Mouse (Mus musculus): ENCODE data around the gene Tead1. TPM values are rescaled to one million over a fixed set of nuclear protein-coding genes. Genes with fewer than 3 reads are reported as not detected.

Gene Tead1
- polyA plus RNA-seq, 1 experiment from 2014 or later, result 6.0 TPM

DNA sequence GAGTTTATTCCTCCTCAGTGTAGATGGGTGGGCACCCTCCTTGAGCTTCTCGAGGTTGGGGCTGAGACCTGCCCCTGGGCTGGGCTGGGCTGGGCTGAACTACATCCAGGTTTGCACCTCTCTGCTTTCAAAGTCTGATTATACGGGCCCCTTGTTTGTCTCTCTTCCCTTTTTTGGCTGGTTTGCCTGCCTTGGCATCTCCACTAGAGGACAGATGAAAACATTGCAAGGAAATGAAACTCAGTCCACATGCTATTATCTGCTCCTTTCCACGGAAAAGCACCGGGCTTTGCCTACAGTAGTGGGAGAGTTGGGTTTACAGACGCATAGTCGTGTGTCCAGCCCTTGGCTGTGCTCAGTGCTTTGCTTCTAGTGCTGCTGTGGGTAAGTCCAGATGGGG, 60.1 kb downstream of the Tead1 start:
- Histone ChIP-seq H3K4me1 (ENCODE audit: control insufficient read depth, insufficient read depth, low read length) (peaks cover 34% of the 10 kb centered on the region), H3K27ac (ENCODE audit: low read depth, low read length) (no peak overlapping the region)
- DNase-seq (ENCODE audit: low spot score), result no peak

DNA sequence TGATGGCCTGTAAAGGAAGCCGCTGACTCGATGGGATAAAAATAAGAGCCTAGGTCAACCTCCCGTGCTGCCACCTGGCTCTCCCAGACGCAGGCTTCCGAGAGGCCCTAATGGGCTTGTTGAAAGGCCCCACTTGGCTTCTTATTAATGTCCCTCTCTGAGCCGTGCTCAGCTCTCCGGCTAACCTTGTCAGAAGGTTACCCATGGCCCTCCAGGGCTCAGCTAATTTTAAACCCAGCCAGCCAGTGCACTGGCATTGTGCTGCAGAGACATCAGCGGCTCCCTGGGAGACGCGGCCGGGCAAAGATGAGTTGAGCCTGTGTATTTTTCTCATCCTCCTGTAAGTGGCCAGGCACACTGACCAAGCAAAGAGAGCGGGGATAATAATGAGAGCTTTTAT, 62.7 kb downstream of the Tead1 start:
- H3K9ac ChIP-seq (ENCODE audit: low read length), result no peak overlapping the region
- no peak overlapping the region for H3K4me3 ChIP-seq (ENCODE audit: low read depth, low read length)
- H3K4me1 ChIP-seq (ENCODE audit: control insufficient read depth, insufficient read depth, low read length), result peaks cover 46% of the 10 kb centered on the region
- ATAC-seq (no peak), DNase-seq (ENCODE audit: low spot score) (no peak)
- H3K4me2 ChIP-seq (ENCODE audit: low read length), result no peak overlapping the region; the same call in 1 of the 2 replicates
- 21% methylated on average over 12 of the region's 12 CpGs for WGBS
- H3K27me3 ChIP-seq (replicated peaks; ENCODE audit: control insufficient read depth, insufficient read depth, low read length), result no peaks in the 10 kb centered on the region
- no peak overlapping the region for H3K27ac ChIP-seq (ENCODE audit: low read depth, low read length)
- H3K36me3 ChIP-seq (ENCODE audit: control insufficient read depth, insufficient read depth, low read length), result no peaks in the 10 kb centered on the region
- no peaks in the 10 kb centered on the region for H3K9me3 ChIP-seq (replicated peaks; ENCODE audit: control insufficient read depth, low read length)

More for the DNA sequence above, 60.1 kb downstream of the Tead1 start:
- no peaks in the 10 kb centered on the region for H3K36me3 ChIP-seq (ENCODE audit: control insufficient read depth, insufficient read depth, low read length)
- no peaks in the 10 kb centered on the region for H3K27me3 ChIP-seq (replicated peaks; ENCODE audit: control insufficient read depth, insufficient read depth, low read length)
- H3K4me3 ChIP-seq (ENCODE audit: low read depth, low read length), result no peak overlapping the region
- no peak for ATAC-seq
- H3K4me2 ChIP-seq (ENCODE audit: low read length), result no peak overlapping the region
- no peaks in the 10 kb centered on the region for H3K9me3 ChIP-seq (replicated peaks; ENCODE audit: control insufficient read depth, low read length)
- H3K9ac ChIP-seq (ENCODE audit: low read length), result no peak overlapping the region
- 75% methylated on average over 6 of the region's 6 CpGs for WGBS

DNA sequence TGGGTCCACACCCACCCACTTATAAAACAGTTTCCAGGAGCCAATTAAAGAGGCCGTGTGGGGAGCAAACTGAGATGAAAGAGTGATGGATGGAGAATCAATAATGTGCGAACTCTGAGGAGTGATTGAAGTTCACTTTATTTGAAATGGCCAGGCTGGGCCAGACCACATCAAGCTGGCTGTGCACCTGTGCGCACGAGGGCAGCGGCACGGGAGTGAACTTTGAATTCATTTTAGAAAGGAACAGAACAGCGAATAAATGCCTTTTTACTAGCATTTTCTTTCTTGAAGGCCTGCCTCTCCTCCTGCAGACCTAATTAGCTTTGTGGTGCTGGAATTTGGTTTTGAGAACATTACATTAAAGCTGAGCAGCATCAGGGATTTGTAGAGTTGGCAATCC, 63.9 kb downstream of the Tead1 start:
- Histone ChIP-seq H3K9ac (ENCODE audit: low read length) (no peak overlapping the region), H3K27ac (ENCODE audit: low read depth, low read length) (peak overlapping the region; percentile 58; the same call in 1 of the 2 replicates), H3K4me1 (ENCODE audit: control insufficient read depth, insufficient read depth, low read length) (peaks cover 46% of the 10 kb centered on the region), H3K27me3 (replicated peaks; ENCODE audit: control insufficient read depth, insufficient read depth, low read length) (no peaks in the 10 kb centered on the region), H3K36me3 (ENCODE audit: control insufficient read depth, insufficient read depth, low read length) (no peaks in the 10 kb centered on the region), H3K4me2 (ENCODE audit: low read length) (peak overlapping the region; percentile 20; the same call in 1 of the 2 replicates), H3K4me3 (ENCODE audit: low read depth, low read length) (no peak overlapping the region), H3K9me3 (replicated peaks; ENCODE audit: control insufficient read depth, low read length) (no peaks in the 10 kb centered on the region)
- ATAC-seq (no peak; the same call in 1 of the 2 replicates), DNase-seq (ENCODE audit: low spot score) (peak; percentile 39)
- WGBS, result 21% methylated on average over 7 of the region's 7 CpGs

DNA sequence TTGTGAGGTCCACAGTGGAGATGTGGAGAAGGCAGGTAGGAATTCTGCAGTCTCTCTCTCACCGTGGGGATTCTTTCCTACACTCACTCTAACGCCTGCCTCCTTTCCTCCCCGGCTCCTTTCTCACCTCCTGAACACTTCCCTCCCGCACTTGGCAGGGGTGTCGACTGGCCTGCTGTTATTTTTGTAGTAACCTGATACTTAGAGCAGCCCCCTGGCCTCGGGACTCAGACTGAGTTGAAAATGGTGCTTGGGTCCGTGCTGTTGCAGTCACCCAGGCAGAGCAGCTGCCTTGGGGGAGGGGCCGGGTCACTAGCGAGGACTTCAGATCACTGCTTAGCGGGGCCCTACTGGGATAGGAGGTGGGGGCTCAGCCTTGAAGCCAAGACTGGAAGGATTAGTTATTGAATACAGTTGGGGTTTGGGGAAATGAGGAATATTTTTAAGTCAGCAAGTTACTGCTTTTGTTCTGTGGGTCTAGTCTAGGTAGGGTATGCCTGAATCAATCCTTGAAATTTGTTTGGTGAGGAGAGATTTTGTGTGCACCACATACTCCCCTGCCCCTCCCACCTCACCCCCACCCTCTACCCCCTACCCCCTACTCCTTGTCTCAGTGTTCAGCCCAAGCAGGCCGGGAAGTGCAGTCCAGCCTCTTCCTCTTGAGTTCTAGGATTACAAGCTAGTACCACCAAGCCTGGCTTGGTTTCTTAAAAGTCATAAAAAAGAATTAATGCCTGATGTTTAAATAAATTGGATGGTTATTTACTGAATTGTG, 64.7 kb downstream of the Tead1 start:
- DNase-seq (ENCODE audit: low spot score) (peak; percentile 77), ATAC-seq (peak; percentile 78)
- H3K36me3 ChIP-seq (ENCODE audit: control insufficient read depth, insufficient read depth, low read length), result no peaks in the 10 kb centered on the region
- H3K9ac ChIP-seq (ENCODE audit: low read length), result peak overlapping the region; percentile 21; the same call in 1 of the 2 replicates
- peaks cover 46% of the 10 kb centered on the region for H3K4me1 ChIP-seq (ENCODE audit: control insufficient read depth, insufficient read depth, low read length)
- H3K27me3 ChIP-seq (replicated peaks; ENCODE audit: control insufficient read depth, insufficient read depth, low read length), result no peaks in the 10 kb centered on the region
- H3K27ac ChIP-seq (ENCODE audit: low read depth, low read length), result peak overlapping the region; percentile 58; the same call in 1 of the 2 replicates
- no peaks in the 10 kb centered on the region for H3K9me3 ChIP-seq (replicated peaks; ENCODE audit: control insufficient read depth, low read length)
- H3K4me3 ChIP-seq (ENCODE audit: low read depth, low read length), result no peak overlapping the region
- 3% methylated on average over 11 of the region's 11 CpGs for WGBS
- peak overlapping the region; percentile 20; the same call in 1 of the 2 replicates for H3K4me2 ChIP-seq (ENCODE audit: low read length)

DNA sequence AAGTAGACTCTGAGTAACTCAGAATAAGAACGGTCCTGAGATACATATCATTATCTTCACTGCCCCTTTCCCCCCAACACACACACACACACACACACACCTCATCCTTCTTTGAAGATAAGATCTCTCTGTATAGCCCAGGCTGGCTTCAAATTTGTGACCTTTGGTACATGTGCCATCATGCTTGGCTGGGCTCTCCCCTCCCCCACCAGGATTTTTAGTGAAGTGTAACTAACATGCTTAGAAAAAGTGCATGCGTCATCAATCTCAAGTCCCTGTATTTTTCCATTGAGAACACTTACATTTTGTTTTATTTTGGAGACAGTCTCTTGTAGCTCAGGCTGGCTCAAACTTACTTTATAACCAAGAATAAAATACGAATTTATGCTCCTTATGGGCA, 68.1 kb downstream of the Tead1 start:
- no peaks in the 10 kb centered on the region for H3K9me3 ChIP-seq (replicated peaks; ENCODE audit: control insufficient read depth, low read length)
- no peak overlapping the region for H3K4me3 ChIP-seq (ENCODE audit: low read depth, low read length)
- H3K9ac ChIP-seq (ENCODE audit: low read length), result no peak overlapping the region
- peaks cover 29% of the 10 kb centered on the region for H3K4me1 ChIP-seq (ENCODE audit: control insufficient read depth, insufficient read depth, low read length)
- DNase-seq (ENCODE audit: low spot score) (no peak), ATAC-seq (no peak)
- H3K36me3 ChIP-seq (ENCODE audit: control insufficient read depth, insufficient read depth, low read length), result no peaks in the 10 kb centered on the region
- no peaks in the 10 kb centered on the region for H3K27me3 ChIP-seq (replicated peaks; ENCODE audit: control insufficient read depth, insufficient read depth, low read length)
- 61% methylated on average over 3 of the region's 3 CpGs for WGBS
- H3K4me2 ChIP-seq (ENCODE audit: low read length), result no peak overlapping the region
- no peak overlapping the region for H3K27ac ChIP-seq (ENCODE audit: low read depth, low read length)

DNA sequence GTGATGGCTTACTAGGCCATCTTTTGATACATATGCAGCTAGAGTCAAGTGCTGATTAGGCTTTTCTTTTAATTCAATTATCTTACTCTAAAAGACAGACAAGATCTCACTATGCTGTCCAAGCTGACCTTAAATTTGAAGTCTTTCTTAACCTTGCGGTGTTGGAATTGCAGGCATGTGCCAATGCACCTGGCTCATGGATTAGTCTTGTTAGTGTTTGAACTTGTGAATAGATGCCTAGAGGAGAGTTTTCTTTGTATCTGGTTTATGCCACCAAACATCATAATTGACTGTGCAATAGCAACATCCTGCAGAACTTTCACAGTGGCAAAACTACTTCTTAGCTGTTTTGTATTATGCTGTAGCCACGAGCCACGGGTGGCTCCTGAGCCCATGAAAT, 68.7 kb downstream of the Tead1 start:
- ATAC-seq (no peak), DNase-seq (ENCODE audit: low spot score) (no peak)
- Histone ChIP-seq H3K9me3 (replicated peaks; ENCODE audit: control insufficient read depth, low read length) (no peaks in the 10 kb centered on the region), H3K4me3 (ENCODE audit: low read depth, low read length) (no peak overlapping the region), H3K9ac (ENCODE audit: low read length) (no peak overlapping the region), H3K36me3 (ENCODE audit: control insufficient read depth, insufficient read depth, low read length) (no peaks in the 10 kb centered on the region), H3K4me2 (ENCODE audit: low read length) (no peak overlapping the region), H3K4me1 (ENCODE audit: control insufficient read depth, insufficient read depth, low read length) (peaks cover 28% of the 10 kb centered on the region), H3K27me3 (replicated peaks; ENCODE audit: control insufficient read depth, insufficient read depth, low read length) (no peaks in the 10 kb centered on the region), H3K27ac (ENCODE audit: low read depth, low read length) (no peak overlapping the region)
- 77% methylated on average over 3 of the region's 3 CpGs for WGBS

DNA sequence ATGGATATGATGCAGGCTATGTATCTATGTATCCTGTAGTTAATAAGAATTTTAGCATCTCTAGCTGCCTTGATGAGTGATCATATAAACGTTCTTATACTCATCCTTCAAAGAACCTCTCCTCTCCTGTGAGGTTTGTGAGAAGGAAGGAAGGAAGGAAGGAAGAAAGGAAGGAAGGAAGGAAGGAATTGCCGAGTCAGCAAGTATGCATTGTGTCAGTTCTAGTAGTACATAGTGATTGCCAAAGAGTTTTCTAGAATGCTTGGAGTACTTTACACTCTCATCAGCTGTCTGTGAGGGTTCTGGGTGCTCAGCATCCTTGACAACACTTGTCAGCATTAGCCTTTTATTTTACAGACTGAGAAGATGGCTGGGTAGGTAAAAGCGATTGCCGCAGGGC, 69.2 kb downstream of the Tead1 start:
- no peak overlapping the region for H3K4me3 ChIP-seq (ENCODE audit: low read depth, low read length)
- ATAC-seq, result no peak
- H3K4me2 ChIP-seq (ENCODE audit: low read length), result no peak overlapping the region
- no peak overlapping the region for H3K9ac ChIP-seq (ENCODE audit: low read length)
- H3K9me3 ChIP-seq (replicated peaks; ENCODE audit: control insufficient read depth, low read length), result no peaks in the 10 kb centered on the region
- DNase-seq (ENCODE audit: low spot score), result no peak
- 87% methylated on average over 4 of the region's 4 CpGs for WGBS
- no peak overlapping the region for H3K27ac ChIP-seq (ENCODE audit: low read depth, low read length)
- H3K4me1 ChIP-seq (ENCODE audit: control insufficient read depth, insufficient read depth, low read length), result peaks cover 28% of the 10 kb centered on the region
- no peaks in the 10 kb centered on the region for H3K27me3 ChIP-seq (replicated peaks; ENCODE audit: control insufficient read depth, insufficient read depth, low read length)
- no peaks in the 10 kb centered on the region for H3K36me3 ChIP-seq (ENCODE audit: control insufficient read depth, insufficient read depth, low read length)

DNA sequence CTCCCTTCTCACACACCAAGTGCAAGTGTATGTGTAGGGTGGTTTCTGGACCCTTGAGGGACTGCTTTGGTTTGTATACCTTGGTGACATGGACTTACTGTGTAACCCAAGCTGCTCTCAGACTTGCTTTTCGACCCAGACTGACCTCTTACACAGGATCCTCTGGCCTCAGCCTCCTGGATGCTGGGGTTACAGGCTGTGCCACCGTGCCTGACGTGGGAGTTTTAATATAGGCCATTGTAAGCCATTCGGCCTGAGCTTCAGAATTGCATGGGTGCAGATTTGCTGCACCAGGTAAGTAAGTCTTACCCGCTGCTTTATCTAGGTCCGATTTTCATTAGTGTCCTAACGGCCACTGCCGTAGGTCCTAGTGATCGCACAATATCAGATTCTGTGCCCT, 71.0 kb downstream of the Tead1 start:
- Histone ChIP-seq H3K4me2 (ENCODE audit: low read length) (no peak overlapping the region), H3K4me1 (ENCODE audit: control insufficient read depth, insufficient read depth, low read length) (peaks cover 13% of the 10 kb centered on the region), H3K9ac (ENCODE audit: low read length) (no peak overlapping the region), H3K9me3 (replicated peaks; ENCODE audit: control insufficient read depth, low read length) (no peaks in the 10 kb centered on the region), H3K27ac (ENCODE audit: low read depth, low read length) (no peak overlapping the region), H3K4me3 (ENCODE audit: low read depth, low read length) (no peak overlapping the region), H3K27me3 (replicated peaks; ENCODE audit: control insufficient read depth, insufficient read depth, low read length) (no peaks in the 10 kb centered on the region), H3K36me3 (ENCODE audit: control insufficient read depth, insufficient read depth, low read length) (no peaks in the 10 kb centered on the region)
- WGBS, result 97% methylated on average over 9 of the region's 9 CpGs
- no peak for ATAC-seq
- DNase-seq (ENCODE audit: low spot score), result no peak

DNA sequence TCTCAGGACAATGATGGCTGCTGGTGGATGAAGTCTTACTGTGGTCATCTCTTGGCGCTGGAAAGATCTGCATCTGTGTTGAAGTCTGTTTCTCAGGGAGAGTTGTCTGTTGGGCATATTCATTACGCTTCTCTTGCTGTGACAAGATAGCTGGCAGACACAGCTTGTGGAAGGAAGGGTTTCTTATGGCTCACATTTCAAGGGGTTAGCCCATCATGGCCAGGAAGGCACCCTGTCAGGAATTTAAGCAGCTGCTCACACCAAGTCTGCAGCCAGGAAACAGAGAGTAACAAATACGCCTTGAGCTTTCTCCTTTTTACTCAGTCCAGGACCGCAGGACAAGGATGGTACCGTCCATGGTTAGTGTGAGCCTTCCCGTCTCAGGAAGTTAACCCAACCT, 73.2 kb downstream of the Tead1 start:
- ATAC-seq (no peak), DNase-seq (ENCODE audit: low spot score) (no peak)
- Histone ChIP-seq H3K27me3 (replicated peaks; ENCODE audit: control insufficient read depth, insufficient read depth, low read length) (no peaks in the 10 kb centered on the region), H3K36me3 (ENCODE audit: control insufficient read depth, insufficient read depth, low read length) (no peaks in the 10 kb centered on the region), H3K9me3 (replicated peaks; ENCODE audit: control insufficient read depth, low read length) (no peaks in the 10 kb centered on the region), H3K4me3 (ENCODE audit: low read depth, low read length) (no peak overlapping the region), H3K9ac (ENCODE audit: low read length) (no peak overlapping the region), H3K27ac (ENCODE audit: low read depth, low read length) (no peak overlapping the region), H3K4me2 (ENCODE audit: low read length) (no peak overlapping the region), H3K4me1 (ENCODE audit: control insufficient read depth, insufficient read depth, low read length) (peaks cover 10% of the 10 kb centered on the region; the same call in 1 of the 2 replicates)
- 93% methylated on average over 6 of the region's 6 CpGs for WGBS

Data from forebrain, embryonic 14.5 days (tissue).